Mouse (Mus musculus) frontal cortex, postnatal 14 days (tissue): Measurements from ENCODE around the gene Cracr2a.

Experiments
- DNase-seq, 2 experiments: peaks; one replicate each; pipeline ENCODE4 v3.0.0; 2022; ENCODE audit warnings: low spot score in 2 of 2

Gene Cracr2a

GRCm38 (mm10) chr6:127692298-127692697 lies 131.2 kb downstream of the Cracr2a start:
- no peak for DNase-seq

- no peak for DNase-seq
Observed at GRCm38 (mm10) chr6:127693681-127694080, 132.5 kb downstream of the Cracr2a start.

GRCm38 (mm10) chr6:127701036-127701783 lies 140.1 kb downstream of the Cracr2a start:
- DNase-seq: no peak

- no peak for DNase-seq
Observed at GRCm38 (mm10) chr6:127708218-127708628, 147.1 kb downstream of the Cracr2a start.

- DNase-seq: no peak
Observed at GRCm38 (mm10) chr6:127714906-127715305, 153.8 kb downstream of the Cracr2a start.

- no peak for DNase-seq
Observed at GRCm38 (mm10) chr6:127715428-127715827, 154.3 kb downstream of the Cracr2a start.

- DNase-seq: no peak
Observed at GRCm38 (mm10) chr6:127717239-127718137, 156.3 kb downstream of the Cracr2a start.

GRCm38 (mm10) chr6:127719875-127720274 lies 158.7 kb downstream of the Cracr2a start:
- peak in 1 of 2 experiments; percentile 27 for DNase-seq

- DNase-seq: no peak
Observed at GRCm38 (mm10) chr6:127723126-127723525, 162.0 kb downstream of the Cracr2a start.
